Mouse (Mus musculus): ENCODE data around the gene C130050O18Rik. TPM values are rescaled to one million over a fixed set of nuclear protein-coding genes. Genes with fewer than 3 reads are reported as not detected.

C130050O18Rik gene
- polyA plus RNA-seq, 2 experiments, result 0.93 to 1.3 TPM

DNA sequence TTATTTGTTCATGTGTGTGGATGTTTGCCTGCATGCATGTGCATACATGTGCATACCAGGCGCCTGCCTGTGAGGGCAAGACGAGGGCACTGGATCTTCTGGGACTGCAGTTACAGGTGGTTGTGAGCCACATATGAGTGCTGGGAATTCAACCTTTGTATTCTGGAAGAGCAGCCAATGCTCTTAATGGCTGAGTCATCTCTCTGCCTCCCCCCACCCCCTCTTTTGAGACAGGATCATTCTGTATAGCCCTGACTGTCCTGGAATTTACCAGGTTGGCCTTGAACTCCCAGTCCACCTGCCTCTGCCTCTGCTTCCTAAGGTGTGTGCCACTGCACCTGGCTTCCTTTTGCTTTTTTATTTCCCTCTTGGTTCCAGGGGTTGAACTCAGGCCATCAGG lies 30.2 kb upstream of the C130050O18Rik start:
- WGBS (ENCODE audit: insufficient replicate concordance), result 72% methylated on average over 2 of the region's 2 CpGs
- ATAC-seq (ENCODE audit: insufficient read depth), result no peak
- no peak for TF ChIP-seq EP300 (IDR thresholded peaks at IDR 0.05; ENCODE audit: low read depth)
- no peak for TF ChIP-seq CTCF (IDR thresholded peaks at IDR 0.05; ENCODE audit: low read depth)
- no peak overlapping the region for H3K4me3 ChIP-seq (ENCODE audit: insufficient read depth in 1 of 2, low read depth in 2 of 2, low read length in 2 of 2)
- no peak overlapping the region for H3K4me2 ChIP-seq (ENCODE audit: low read depth)
- no peaks in the 10 kb centered on the region for H3K36me3 ChIP-seq (replicated peaks; ENCODE audit: control insufficient read depth, insufficient read depth, low read depth)
- no peak overlapping the region for H3K9ac ChIP-seq (replicated peaks)
- no peaks in the 10 kb centered on the region for H3K9me3 ChIP-seq (ENCODE audit: control insufficient read depth, low read length)
- DNase-seq (ENCODE audit: low read depth in 3 of 3, low spot score in 3 of 3), result no peak
- no peak overlapping the region for H3K27ac ChIP-seq
- H3K27me3 ChIP-seq (ENCODE audit: control insufficient read depth, insufficient read depth, low read length), result no peaks in the 10 kb centered on the region
- H3K4me1 ChIP-seq (replicated peaks; ENCODE audit: control insufficient read depth in 2 of 2, insufficient read depth in 2 of 2, low read length in 1 of 2), result peaks cover 63 to 84% of the 10 kb centered on the region in 2 experiments

DNA sequence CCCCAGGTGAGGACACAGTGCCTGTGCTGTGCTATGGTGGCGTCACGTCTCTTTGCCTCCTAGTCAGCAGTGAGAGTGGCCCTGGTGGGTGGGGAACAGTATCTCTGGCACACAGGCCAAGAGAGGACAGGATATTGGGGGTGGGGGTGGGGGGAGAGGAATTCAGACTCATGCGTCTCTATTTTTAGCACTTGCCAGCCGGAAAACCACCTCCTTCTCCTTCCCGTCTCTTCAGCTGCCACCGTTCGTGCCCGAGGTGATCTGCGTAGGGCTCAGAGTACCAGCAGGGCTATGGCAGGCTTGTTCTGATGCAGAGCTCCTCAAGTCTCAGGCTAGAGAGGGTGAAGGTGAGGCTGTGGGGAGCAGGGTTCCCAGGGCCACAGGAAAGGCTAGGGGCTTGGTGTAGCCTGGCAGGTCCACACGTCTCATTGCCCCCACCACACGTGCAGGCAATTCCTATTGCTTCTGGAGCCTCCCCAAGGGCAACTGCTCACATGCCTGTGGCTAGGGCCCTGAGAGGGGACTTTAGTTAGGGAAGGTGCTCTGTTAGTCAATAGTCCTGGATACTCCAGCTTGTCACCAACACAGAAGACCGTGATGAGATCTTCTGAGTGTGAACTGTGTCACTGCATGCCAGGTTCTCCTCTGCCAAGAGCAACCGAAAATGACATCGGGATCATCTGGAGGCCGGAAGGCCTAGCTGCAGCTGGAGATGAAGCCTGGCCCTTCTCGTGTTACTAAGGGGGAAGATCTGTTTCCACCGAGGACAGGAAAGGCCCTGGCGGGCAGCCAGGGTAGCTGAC lies 27.4 kb upstream of the C130050O18Rik start, which contains the start of gene Gpr146:
Gene Gpr146 (plus strand): TSS at position 230 of the 803 bp plus-strand sequence.
- no peaks in the 10 kb centered on the region for H3K27me3 ChIP-seq (ENCODE audit: control insufficient read depth, insufficient read depth, low read length)
- peaks cover 60 to 76% of the 10 kb centered on the region in 2 experiments for H3K4me1 ChIP-seq (replicated peaks; ENCODE audit: control insufficient read depth in 2 of 2, insufficient read depth in 2 of 2, low read length in 1 of 2)
- DNase-seq (ENCODE audit: low read depth in 3 of 3, low spot score in 3 of 3) (no peak), ATAC-seq (ENCODE audit: insufficient read depth) (no peak)
- 25% methylated on average over 18 of the region's 18 CpGs for WGBS (ENCODE audit: insufficient replicate concordance)
- TF ChIP-seq CTCF (IDR thresholded peaks at IDR 0.05; ENCODE audit: low read depth) (no peak), EP300 (IDR thresholded peaks at IDR 0.05; ENCODE audit: low read depth) (peak; percentile 31; the same call in 1 of the 2 replicates)
- H3K4me3 ChIP-seq (ENCODE audit: insufficient read depth in 1 of 2, low read depth in 2 of 2, low read length in 2 of 2), result no peak within 1 kb of the TSS
- no peaks in the 10 kb centered on the region for H3K9me3 ChIP-seq (ENCODE audit: control insufficient read depth, low read length)
- H3K9ac ChIP-seq (replicated peaks), result peak within 1 kb of the TSS; percentile 37; the same call in 1 of the 2 replicates
- H3K4me2 ChIP-seq (ENCODE audit: low read depth), result peak within 1 kb of the TSS; percentile 41
- H3K36me3 ChIP-seq (replicated peaks; ENCODE audit: control insufficient read depth, insufficient read depth, low read depth), result no peaks in the 10 kb centered on the region
- peak within 1 kb of the TSS; percentile 41 for H3K27ac ChIP-seq

DNA sequence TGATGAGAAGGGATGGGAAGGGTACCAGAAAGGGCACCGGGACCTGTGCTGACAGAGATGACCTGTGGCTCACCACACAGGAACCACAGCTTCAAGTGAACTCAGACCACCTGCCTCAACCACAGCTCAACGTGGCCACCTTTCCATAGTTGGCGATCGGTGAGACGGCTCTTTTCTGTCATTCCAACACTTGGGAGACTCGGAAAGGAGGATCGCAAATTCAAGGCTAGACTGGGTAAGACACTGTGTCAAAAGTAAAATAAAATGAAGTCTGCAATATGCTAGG lies 26.9 kb upstream of the C130050O18Rik start:
- H3K27me3 ChIP-seq (ENCODE audit: control insufficient read depth, insufficient read depth, low read length), result no peaks in the 10 kb centered on the region
- no peak overlapping the region for H3K9ac ChIP-seq (replicated peaks)
- ATAC-seq (ENCODE audit: insufficient read depth), result no peak
- no peak for DNase-seq (ENCODE audit: low read depth in 3 of 3, low spot score in 3 of 3)
- TF ChIP-seq EP300 (IDR thresholded peaks at IDR 0.05; ENCODE audit: low read depth), result no peak
- TF ChIP-seq CTCF (IDR thresholded peaks at IDR 0.05; ENCODE audit: low read depth), result no peak
- H3K4me1 ChIP-seq (replicated peaks; ENCODE audit: control insufficient read depth in 2 of 2, insufficient read depth in 2 of 2, low read length in 1 of 2), result peaks cover 58 to 76% of the 10 kb centered on the region in 2 experiments
- 54% methylated on average over 7 of the region's 7 CpGs for WGBS (ENCODE audit: insufficient replicate concordance)
- H3K27ac ChIP-seq, result peak overlapping the region; percentile 41; the same call in 1 of the 2 replicates
- no peaks in the 10 kb centered on the region for H3K36me3 ChIP-seq (replicated peaks; ENCODE audit: control insufficient read depth, insufficient read depth, low read depth)
- H3K4me3 ChIP-seq (ENCODE audit: insufficient read depth in 1 of 2, low read depth in 2 of 2, low read length in 2 of 2), result no peak overlapping the region
- H3K4me2 ChIP-seq (ENCODE audit: low read depth), result no peak overlapping the region
- H3K9me3 ChIP-seq (ENCODE audit: control insufficient read depth, low read length), result no peaks in the 10 kb centered on the region

DNA sequence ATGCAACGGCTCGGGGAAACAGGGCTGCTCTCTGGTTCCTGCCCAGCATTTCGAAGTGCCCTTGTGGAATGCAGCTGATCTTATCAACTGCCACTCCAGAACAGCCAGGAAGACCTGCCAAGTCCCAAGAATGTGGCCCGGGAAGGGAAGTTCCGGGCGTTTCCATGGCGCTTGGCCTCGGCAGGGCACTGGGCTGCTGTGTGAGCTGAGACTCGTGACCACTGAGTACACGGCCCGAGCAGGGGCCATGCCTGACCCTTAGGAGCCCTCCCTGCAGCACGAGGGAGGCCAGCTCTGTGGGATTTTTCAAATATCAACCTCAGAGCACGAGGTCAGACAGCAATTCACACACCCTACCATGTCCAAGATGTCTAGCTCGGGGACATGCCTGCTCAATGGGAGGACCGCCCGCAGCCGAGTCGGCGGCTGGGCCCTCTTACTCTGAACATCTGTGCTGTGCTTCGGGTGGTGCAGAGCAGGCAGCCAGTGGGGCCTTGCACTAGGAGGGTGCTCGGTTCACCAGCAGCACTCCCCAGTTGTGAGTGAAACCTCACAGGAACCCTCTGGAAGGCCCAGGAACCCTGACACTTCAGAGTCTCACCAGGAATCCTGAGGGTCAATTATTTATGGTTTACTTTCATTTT lies 26.0 kb upstream of the C130050O18Rik start:
- Histone ChIP-seq H3K27me3 (ENCODE audit: control insufficient read depth, insufficient read depth, low read length) (no peaks in the 10 kb centered on the region), H3K36me3 (replicated peaks; ENCODE audit: control insufficient read depth, insufficient read depth, low read depth) (peaks cover 3% of the 10 kb centered on the region), H3K4me2 (ENCODE audit: low read depth) (peak overlapping the region; percentile 97), H3K9me3 (ENCODE audit: control insufficient read depth, low read length) (no peaks in the 10 kb centered on the region), H3K9ac (replicated peaks) (peak overlapping the region; percentile 96), H3K4me1 (replicated peaks; ENCODE audit: control insufficient read depth in 2 of 2, insufficient read depth in 2 of 2, low read length in 1 of 2) (peaks cover 60 to 78% of the 10 kb centered on the region in 2 experiments), H3K4me3 (ENCODE audit: insufficient read depth in 1 of 2, low read depth in 2 of 2, low read length in 2 of 2) (peak overlapping the region; percentile 26 to 32), H3K27ac (peak overlapping the region; percentile 86)
- whole genome bisulfite sequencing (ENCODE audit: insufficient replicate concordance), result 14% methylated on average over 21 of the region's 21 CpGs
- no peak for ATAC-seq (ENCODE audit: insufficient read depth)
- DNase-seq (ENCODE audit: low read depth in 3 of 3, low spot score in 3 of 3), result no peak
- TF ChIP-seq EP300 (IDR thresholded peaks at IDR 0.05; ENCODE audit: low read depth) (no peak), CTCF (IDR thresholded peaks at IDR 0.05; ENCODE audit: low read depth) (no peak)

DNA sequence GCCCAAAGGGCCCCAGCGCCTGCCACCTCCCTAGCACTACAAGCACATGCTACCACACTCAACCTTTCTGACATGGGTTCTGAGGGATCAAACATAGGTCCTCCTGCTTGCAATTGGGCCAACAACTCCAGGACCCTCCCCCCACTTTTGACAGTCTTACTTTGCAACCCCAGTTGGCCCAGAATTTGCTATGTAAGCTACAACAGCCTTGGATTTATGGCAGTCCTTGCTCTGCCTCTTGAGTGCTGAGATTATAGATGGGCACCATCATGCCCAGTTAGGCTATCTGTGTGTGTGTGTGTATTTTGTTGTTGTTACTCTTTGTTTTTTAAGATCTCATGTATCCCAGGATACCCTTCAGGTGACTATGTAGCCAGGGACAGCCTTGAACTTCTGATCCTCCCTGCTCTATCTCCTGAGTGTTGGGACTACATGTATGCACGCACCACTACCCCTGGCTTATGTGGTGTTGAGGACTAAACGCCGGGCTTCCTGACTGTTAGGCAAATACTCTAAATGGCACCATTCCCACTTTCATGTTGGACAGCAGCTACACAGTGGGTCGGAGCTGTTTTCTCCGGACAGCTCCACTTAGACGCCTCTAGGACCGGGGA lies 25.2 kb upstream of the C130050O18Rik start:
- ATAC-seq (ENCODE audit: insufficient read depth), result peak; percentile 11
- peak overlapping the region; percentile 96 for H3K9ac ChIP-seq (replicated peaks)

More for the DNA sequence above, 25.2 kb upstream of the C130050O18Rik start:
- 4% methylated on average over 8 of the region's 8 CpGs for WGBS (ENCODE audit: insufficient replicate concordance)
- DNase-seq (ENCODE audit: low read depth in 3 of 3, low spot score in 3 of 3), result no peak
- Histone ChIP-seq H3K36me3 (replicated peaks; ENCODE audit: control insufficient read depth, insufficient read depth, low read depth) (peaks cover 3% of the 10 kb centered on the region), H3K4me3 (ENCODE audit: insufficient read depth in 1 of 2, low read depth in 2 of 2, low read length in 2 of 2) (peak overlapping the region; percentile 61 to 96), H3K4me2 (ENCODE audit: low read depth) (peak overlapping the region; percentile 97), H3K4me1 (replicated peaks; ENCODE audit: control insufficient read depth in 2 of 2, insufficient read depth in 2 of 2, low read length in 1 of 2) (peaks cover 62 to 79% of the 10 kb centered on the region in 2 experiments), H3K27ac (peak overlapping the region; percentile 86), H3K9me3 (ENCODE audit: control insufficient read depth, low read length) (no peaks in the 10 kb centered on the region), H3K27me3 (ENCODE audit: control insufficient read depth, insufficient read depth, low read length) (no peaks in the 10 kb centered on the region)
- TF ChIP-seq CTCF (IDR thresholded peaks at IDR 0.05; ENCODE audit: low read depth), result no peak
- no peak for TF ChIP-seq EP300 (IDR thresholded peaks at IDR 0.05; ENCODE audit: low read depth)

Data from liver, embryonic 14.5 days (tissue).